Mouse (Mus musculus): Measurements from ENCODE around the gene Notch2. TPM values are rescaled to one million over a fixed set of nuclear protein-coding genes. Genes with fewer than 3 reads are reported as not detected.

Gene Notch2
- polyA plus RNA-seq (2012), result 19.9 and 27.4 TPM in 2 replicates

GRCm38 (mm10) chr3:98013401-98014281 lies at the start of gene Notch2:
Gene Notch2 (plus strand): TSS chr3:98013527.

DNA sequence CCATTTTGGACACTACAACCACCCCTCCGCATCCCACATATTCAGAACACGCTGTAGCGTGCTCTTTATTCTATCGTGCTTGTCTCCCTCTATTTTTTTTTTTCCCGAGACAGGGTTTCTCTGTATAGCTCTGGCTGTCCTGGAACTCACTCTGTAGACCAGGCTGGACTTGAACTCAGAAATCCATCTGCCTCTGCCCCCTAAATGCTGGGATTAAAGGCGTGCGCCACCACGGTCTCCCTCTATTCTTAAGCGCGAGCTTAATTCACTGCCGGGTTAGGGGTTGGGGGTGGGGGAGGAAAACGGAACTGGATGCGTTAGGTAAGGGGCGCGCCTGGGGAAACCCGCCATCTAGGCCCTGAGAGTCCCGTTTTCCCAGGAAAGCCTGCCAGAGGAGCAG lies 147.0 kb downstream of the Notch2 start, which contains the start of gene Adam30:
Gene Adam30, plus strand, starts transcription at position 301 of the 400 bp plus-strand sequence.

Other genes with a start within 250 kb of the Notch2 start
- 0.97 and 1.2 TPM in 2 replicates for gene Pde4dip, start 124.8 kb upstream of the Notch2 start, polyA plus RNA-seq (2012)
- 75.1 and 76.7 TPM in 2 replicates for gene Sec22b, start 112.3 kb upstream of the Notch2 start, polyA plus RNA-seq (2012)
- 0.02 and 0.03 TPM in 2 replicates for gene Adam30, start 147.1 kb downstream of the Notch2 start, polyA plus RNA-seq (2012)
- not detected in 2 replicates for gene Reg4, start 208.6 kb downstream of the Notch2 start, polyA plus RNA-seq (2012)